Mouse (Mus musculus): ENCODE data around the gene Mfsd12. TPM values are rescaled to one million over a fixed set of nuclear protein-coding genes. Genes with fewer than 3 reads are reported as not detected.
A peak's percentile ranks its signal among the peaks of the same experiment; 100 is the strongest.

Gene Mfsd12
- polyA plus RNA-seq, 1 experiment from 2014 or later = 15.0 TPM

DNA sequence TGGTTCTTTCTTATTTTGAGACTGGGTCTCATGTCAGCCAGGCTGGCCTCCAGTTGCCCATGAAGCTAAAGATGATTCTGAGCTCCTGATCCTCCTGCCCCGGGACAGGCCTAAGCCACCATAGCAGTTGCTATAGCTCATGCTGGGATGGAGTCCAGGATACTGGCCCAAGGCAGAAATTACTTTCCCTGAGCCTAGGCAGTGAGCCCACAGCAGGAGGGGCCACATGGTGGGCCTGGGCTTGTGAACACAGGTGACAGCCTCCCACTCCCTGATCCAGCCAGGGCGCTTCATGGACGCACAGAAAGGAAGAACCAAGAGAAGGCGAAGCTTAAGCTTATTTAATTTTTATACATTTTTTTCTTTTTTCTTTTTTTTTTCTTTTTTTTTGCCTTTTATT, 38.6 kb downstream of the Mfsd12 start:
- Histone ChIP-seq H3K27me3 (peaks cover 3% of the 10 kb centered on the region; the same call in 1 of the 2 replicates), H3K4me1 (replicated peaks) (peaks cover 23% of the 10 kb centered on the region), H3K9me3 (replicated peaks) (no peaks in the 10 kb centered on the region), H3K9ac (no peak overlapping the region), H3K36me3 (replicated peaks) (peaks cover 17% of the 10 kb centered on the region), H3K4me2 (no peak overlapping the region), H3K27ac (replicated peaks) (no peak overlapping the region), H3K4me3 (replicated peaks) (no peak overlapping the region)
- ATAC-seq (ENCODE audit: insufficient read depth) = no peak
- 67% methylated on average over 4 of the region's 4 CpGs for WGBS (ENCODE audit: insufficient replicate concordance)

DNA sequence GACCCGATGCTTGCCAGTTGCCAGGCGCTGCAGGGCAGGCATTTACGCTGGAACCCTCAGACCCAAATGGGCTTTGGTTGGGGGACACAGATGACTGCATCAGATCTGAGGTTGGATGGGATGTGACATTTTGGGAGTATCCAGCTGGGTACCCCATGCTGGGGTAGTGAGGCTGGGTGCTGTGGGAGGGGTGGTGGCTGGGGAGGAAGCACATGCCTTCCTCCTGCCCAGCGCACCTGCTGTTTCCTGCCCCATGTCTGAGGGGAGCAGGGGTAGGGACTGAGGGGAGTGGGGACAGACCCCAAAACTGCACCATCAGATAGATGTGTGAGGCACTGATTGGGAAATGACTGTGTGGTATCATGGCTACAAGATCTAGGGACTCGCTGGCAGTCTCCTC, 39.5 kb downstream of the Mfsd12 start:
- Histone ChIP-seq H3K27ac (replicated peaks) (no peak overlapping the region), H3K36me3 (replicated peaks) (peaks cover 17% of the 10 kb centered on the region), H3K4me3 (replicated peaks) (no peak overlapping the region), H3K4me1 (replicated peaks) (peaks cover 32% of the 10 kb centered on the region), H3K9ac (no peak overlapping the region), H3K27me3 (peaks cover 3% of the 10 kb centered on the region; the same call in 1 of the 2 replicates), H3K9me3 (replicated peaks) (no peaks in the 10 kb centered on the region), H3K4me2 (no peak overlapping the region)
- no peak for ATAC-seq (ENCODE audit: insufficient read depth)
- 81% methylated on average over 5 of the region's 5 CpGs for WGBS (ENCODE audit: insufficient replicate concordance)

DNA sequence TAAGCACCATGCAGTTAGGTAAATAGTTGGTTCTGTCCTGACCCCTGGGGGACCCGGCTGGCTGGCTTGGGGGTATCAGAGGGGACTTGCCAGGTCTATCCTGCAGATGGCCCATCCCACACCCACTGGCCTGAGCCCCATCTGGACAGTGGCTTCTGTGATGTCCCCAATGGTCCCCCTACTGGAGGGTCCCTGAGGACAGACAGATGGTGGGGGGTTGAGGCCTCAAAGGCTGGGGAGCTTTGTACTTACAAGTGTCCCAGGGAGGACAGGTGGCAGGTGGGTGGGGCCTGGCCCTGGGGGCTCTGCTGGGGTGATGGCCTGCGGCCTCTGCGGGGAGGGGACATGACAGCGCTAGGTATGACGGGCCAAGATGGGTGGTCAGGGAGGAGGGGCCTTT, 42.0 kb downstream of the Mfsd12 start:
- WGBS (ENCODE audit: insufficient replicate concordance) = 76% methylated on average over 5 of the region's 5 CpGs

DNA sequence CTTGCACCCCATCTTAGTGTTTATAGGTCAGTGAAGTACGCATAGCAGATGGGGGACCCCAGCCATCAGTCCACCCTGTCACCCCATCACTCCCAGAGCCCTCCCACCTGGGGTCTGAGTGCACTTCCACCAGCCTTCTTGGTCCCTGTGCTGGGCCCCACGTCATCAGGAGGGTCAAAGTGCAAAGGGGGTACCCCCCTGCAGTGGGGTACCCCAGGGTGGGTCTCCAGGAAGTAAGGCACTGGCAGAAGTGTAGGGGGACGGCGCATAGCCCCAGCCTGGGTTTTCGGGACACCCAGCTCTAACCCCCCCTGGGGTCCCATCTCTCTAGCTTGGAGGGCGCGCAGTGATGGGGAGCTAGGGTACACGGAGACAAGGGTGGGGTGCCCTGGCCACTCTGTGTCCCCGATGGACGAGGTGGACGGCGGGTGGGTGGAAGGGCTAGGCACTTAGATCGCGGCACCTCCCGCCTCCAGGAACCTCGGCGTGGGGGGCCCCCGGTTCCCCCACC, 42.6 kb downstream of the Mfsd12 start:
- Histone ChIP-seq H3K36me3 (replicated peaks) (peaks cover 17% of the 10 kb centered on the region), H3K9ac (no peak overlapping the region), H3K4me3 (replicated peaks) (no peak overlapping the region), H3K9me3 (replicated peaks) (no peaks in the 10 kb centered on the region), H3K4me2 (no peak overlapping the region), H3K4me1 (replicated peaks) (peaks cover 37% of the 10 kb centered on the region), H3K27ac (replicated peaks) (no peak overlapping the region), H3K27me3 (peaks cover 26% of the 10 kb centered on the region)
- ATAC-seq (ENCODE audit: insufficient read depth) = no peak
- 78% methylated on average over 18 of the region's 18 CpGs for WGBS (ENCODE audit: insufficient replicate concordance)

More for the DNA sequence above, 42.0 kb downstream of the Mfsd12 start:
- Histone ChIP-seq H3K9me3 (replicated peaks) (no peaks in the 10 kb centered on the region), H3K4me2 (no peak overlapping the region), H3K27me3 (peaks cover 21% of the 10 kb centered on the region), H3K27ac (replicated peaks) (no peak overlapping the region), H3K4me3 (replicated peaks) (no peak overlapping the region), H3K9ac (no peak overlapping the region), H3K36me3 (replicated peaks) (peaks cover 17% of the 10 kb centered on the region), H3K4me1 (replicated peaks) (peaks cover 32% of the 10 kb centered on the region)
- ATAC-seq (ENCODE audit: insufficient read depth) = no peak

DNA sequence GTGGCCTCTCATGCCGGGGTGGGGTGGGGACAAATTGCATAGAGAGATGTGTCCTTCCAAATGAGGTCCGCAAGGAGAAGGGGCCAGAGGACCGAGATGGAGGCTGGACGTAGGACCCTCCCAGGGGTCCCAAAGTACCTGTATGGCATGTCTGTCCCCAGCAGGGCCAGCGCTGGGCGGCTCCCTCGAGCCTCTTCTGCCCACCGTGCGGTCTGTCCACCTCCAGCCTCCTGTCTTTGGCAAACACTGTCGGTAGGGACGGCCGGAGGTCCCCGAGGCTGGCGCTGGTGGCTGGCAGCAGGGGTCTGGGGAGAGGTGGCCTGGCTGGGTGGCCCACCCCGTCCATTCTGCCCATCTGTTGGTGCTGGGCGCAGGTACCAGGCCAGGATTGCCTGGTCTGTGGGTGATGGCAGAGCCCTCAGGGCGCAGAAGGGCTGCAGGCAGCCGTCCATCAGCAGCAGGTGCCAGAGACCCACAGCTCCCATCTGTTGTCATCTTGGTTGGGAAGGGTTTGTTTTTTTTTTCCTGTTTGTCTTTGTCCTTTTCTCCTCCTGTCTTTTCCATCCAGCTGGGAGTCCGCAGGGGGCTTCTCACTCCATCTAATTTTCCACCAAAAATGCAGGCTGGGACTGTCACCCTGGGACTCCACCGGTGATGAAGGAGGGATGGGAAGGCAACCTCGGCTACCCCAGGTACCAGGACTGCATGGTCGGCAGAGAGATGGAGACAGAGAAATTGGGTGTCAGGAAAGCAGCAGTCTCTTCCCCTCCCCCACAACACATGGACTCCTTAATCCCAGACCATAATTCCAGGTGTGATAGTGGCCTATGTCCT, 43.3 kb downstream of the Mfsd12 start:
- 79% methylated on average over 22 of the region's 22 CpGs for WGBS (ENCODE audit: insufficient replicate concordance)
- Histone ChIP-seq H3K27me3 (peaks cover 32% of the 10 kb centered on the region), H3K9ac (no peak overlapping the region), H3K4me1 (replicated peaks) (peaks cover 43% of the 10 kb centered on the region), H3K4me2 (no peak overlapping the region), H3K4me3 (replicated peaks) (no peak overlapping the region), H3K36me3 (replicated peaks) (peaks cover 17% of the 10 kb centered on the region), H3K27ac (replicated peaks) (no peak overlapping the region), H3K9me3 (replicated peaks) (no peaks in the 10 kb centered on the region)
- ATAC-seq (ENCODE audit: insufficient read depth) = no peak

DNA sequence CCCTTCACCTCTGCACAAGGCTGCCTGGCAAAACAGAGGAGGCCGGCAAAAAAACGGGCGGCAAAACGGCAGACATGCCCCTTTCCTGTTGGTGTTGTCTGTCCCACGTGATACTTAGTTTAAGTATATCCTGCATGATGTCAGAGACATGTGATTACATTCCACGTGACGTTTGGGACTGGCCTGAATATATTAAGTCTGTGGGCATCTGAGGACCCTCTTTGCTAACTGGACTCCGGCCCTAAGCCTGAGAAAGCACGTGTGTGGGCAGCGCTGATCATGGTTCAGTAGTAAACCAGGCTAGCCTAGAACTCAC, 43.9 kb downstream of the Mfsd12 start:
- peak overlapping the region; percentile 48; the same call in 1 of the 2 replicates for H3K4me2 ChIP-seq
- H3K36me3 ChIP-seq (replicated peaks) = peaks cover 17% of the 10 kb centered on the region
- no peaks in the 10 kb centered on the region for H3K9me3 ChIP-seq (replicated peaks)
- H3K27ac ChIP-seq (replicated peaks) = peak overlapping the region; percentile 59
- H3K27me3 ChIP-seq = peaks cover 38% of the 10 kb centered on the region
- H3K4me1 ChIP-seq (replicated peaks) = peaks cover 47% of the 10 kb centered on the region
- no peak overlapping the region for H3K9ac ChIP-seq
- WGBS (ENCODE audit: insufficient replicate concordance) = 49% methylated on average over 10 of the region's 10 CpGs
- no peak for ATAC-seq (ENCODE audit: insufficient read depth)
- H3K4me3 ChIP-seq (replicated peaks) = no peak overlapping the region

DNA sequence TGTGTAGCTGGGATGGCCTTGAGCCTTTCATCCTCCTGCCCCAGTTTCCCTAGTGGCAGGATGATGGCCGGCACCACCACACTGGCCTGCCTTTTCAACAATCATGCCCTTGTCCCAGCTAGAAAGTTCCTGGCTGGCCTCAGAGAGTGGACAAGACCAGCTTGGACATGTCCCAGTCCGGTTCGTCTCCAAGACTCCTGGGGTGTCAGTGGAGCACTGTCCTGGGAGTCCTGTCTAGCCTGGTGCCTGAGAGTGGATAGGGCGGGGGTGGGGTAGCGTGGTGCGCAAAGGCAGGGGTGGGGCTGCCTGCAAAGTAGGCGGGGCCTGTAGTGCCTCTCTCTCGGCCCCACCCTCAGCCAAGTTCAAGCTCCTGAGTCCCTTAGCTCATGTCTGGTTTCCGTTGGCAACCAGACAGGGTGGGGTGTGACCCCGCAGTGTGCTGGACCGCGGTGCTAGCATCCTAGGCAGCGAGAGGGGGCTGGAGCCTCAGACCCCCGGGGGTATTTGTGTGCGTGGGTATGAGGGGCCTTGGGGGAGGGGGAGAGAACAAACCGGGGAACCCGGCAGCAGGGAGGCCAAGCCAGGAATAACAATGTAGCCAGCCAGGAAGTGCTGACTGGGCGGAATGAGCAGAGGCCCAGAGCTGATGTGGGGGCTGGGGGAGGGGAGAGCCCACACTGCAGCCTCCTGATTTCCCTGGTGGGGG, 44.4 kb downstream of the Mfsd12 start:
- Histone ChIP-seq H3K4me3 (replicated peaks) (no peak overlapping the region), H3K36me3 (replicated peaks) (peaks cover 17% of the 10 kb centered on the region), H3K4me2 (peak overlapping the region; percentile 48), H3K4me1 (replicated peaks) (peaks cover 51% of the 10 kb centered on the region), H3K27ac (replicated peaks) (peak overlapping the region; percentile 61), H3K27me3 (peaks cover 43% of the 10 kb centered on the region), H3K9me3 (replicated peaks) (no peaks in the 10 kb centered on the region), H3K9ac (no peak overlapping the region)
- ATAC-seq (ENCODE audit: insufficient read depth) = peak; percentile 76
- whole genome bisulfite sequencing (ENCODE audit: insufficient replicate concordance) = 16% methylated on average over 18 of the region's 18 CpGs

DNA sequence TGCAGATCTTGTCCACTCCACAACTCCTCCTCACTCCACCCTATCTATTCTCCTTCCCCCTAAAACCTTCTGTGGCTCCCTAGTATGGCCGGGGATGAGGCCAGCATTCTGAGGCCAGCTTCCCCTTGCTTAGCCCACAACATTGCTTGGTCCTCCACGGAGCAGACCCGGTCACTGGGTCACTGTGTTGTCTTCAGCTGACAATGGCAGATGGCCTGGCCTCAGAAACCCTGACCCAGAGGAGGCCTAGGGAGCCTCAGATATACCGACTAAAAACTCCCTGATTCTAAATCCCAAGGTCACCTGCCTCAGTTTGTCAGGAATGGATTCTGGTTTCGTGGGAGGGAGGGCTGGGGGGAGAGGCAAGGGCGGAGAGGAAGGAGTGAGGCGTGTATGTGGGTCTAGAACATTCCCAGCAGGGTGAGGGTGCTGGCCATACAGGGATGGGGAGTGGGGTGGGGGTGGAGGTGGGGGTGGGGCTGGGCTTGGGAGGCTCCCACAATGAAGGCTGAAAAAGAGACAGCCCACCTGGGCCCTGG, 45.0 kb downstream of the Mfsd12 start:
- Histone ChIP-seq H3K27me3 (peaks cover 49% of the 10 kb centered on the region), H3K4me3 (replicated peaks) (no peak overlapping the region), H3K4me1 (replicated peaks) (peaks cover 57% of the 10 kb centered on the region), H3K36me3 (replicated peaks) (peaks cover 17% of the 10 kb centered on the region), H3K9me3 (replicated peaks) (no peaks in the 10 kb centered on the region), H3K4me2 (peak overlapping the region; percentile 48; the same call in 1 of the 2 replicates), H3K27ac (replicated peaks) (peak overlapping the region; percentile 61), H3K9ac (no peak overlapping the region)
- ATAC-seq (ENCODE audit: insufficient read depth) = no peak
- 42% methylated on average over 7 of the region's 7 CpGs for WGBS (ENCODE audit: insufficient replicate concordance)

DNA sequence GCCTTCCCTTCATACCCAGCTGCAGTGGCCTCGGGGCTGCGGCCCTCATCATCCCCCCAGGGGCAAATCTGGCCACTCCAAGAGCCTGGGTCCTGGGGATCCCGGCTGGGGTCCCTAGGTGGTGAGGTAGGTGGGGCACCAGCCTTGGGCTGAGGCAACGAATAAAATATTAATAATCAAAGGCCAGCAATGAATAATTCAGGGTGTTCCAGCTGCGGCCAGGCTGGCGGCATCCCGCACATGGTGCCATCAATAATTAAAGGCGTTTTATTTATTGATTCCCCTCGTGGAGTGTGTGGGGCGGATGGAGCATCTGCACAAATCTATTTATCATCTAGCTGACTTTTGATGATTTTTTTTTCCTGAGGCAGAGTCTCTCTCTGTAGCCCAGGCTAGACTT, 46.2 kb downstream of the Mfsd12 start:
- Histone ChIP-seq H3K4me3 (replicated peaks) (no peak overlapping the region), H3K27me3 (peaks cover 61% of the 10 kb centered on the region), H3K27ac (replicated peaks) (no peak overlapping the region), H3K4me1 (replicated peaks) (peaks cover 69% of the 10 kb centered on the region), H3K4me2 (no peak overlapping the region), H3K9ac (no peak overlapping the region), H3K36me3 (replicated peaks) (peaks cover 17% of the 10 kb centered on the region), H3K9me3 (replicated peaks) (no peaks in the 10 kb centered on the region)
- 79% methylated on average over 10 of the region's 10 CpGs for WGBS (ENCODE audit: insufficient replicate concordance)
- ATAC-seq (ENCODE audit: insufficient read depth) = no peak

DNA sequence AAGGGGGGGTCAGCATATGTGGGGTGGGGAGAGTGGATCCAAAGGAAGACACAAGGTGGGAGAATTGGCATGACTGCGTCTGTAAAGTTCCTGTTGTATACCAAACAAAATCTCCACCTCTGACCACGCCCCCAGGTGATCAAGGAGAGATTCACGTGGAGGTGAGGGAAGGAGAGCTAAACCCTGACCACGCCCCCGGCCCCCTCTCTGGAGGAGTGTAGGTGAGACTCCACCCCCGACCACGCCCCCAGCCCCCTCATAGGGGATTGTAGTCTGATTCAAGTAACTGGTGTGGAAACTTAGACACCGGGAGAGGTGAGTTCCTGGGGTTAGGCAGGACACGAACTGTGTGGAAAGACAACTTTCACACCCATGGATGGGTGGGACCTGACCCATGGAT, 46.8 kb downstream of the Mfsd12 start:
- H3K4me3 ChIP-seq (replicated peaks) = no peak overlapping the region
- no peaks in the 10 kb centered on the region for H3K9me3 ChIP-seq (replicated peaks)
- no peak for ATAC-seq (ENCODE audit: insufficient read depth)
- H3K27ac ChIP-seq (replicated peaks) = no peak overlapping the region
- no peak overlapping the region for H3K9ac ChIP-seq
- WGBS (ENCODE audit: insufficient replicate concordance) = 33% methylated on average over 9 of the region's 9 CpGs
- no peak overlapping the region; the same call in 1 of the 2 replicates for H3K4me2 ChIP-seq
- H3K4me1 ChIP-seq (replicated peaks) = peaks cover 75% of the 10 kb centered on the region
- H3K27me3 ChIP-seq = peaks cover 67% of the 10 kb centered on the region
- H3K36me3 ChIP-seq (replicated peaks) = peaks cover 17% of the 10 kb centered on the region

DNA sequence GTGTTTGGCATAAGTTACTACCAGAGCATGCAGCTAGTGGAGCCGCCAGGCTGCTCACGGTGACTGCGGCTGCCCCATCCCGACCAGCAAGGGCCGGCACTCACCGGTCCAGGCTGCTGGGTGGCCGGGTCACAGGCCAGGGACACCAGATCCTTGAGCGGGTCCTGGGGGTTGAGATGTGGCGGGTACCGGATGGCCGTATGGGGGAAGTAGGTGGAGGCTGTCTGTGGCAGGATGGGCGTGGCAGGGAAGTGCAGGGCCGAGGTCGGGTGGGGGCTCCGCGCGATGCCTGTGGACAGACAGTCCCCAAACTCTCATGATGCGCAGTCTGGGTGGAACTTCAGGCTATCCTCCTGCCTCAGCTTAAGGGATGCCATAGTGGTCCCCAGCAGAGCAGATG, 47.4 kb downstream of the Mfsd12 start:
- Histone ChIP-seq H3K27ac (replicated peaks) (0 out of 2 replicates have a peak overlapping the region, but pooled peaks have one; percentile 9), H3K4me2 (peak overlapping the region; percentile 25), H3K27me3 (peaks cover 71% of the 10 kb centered on the region), H3K9ac (no peak overlapping the region), H3K9me3 (replicated peaks) (no peaks in the 10 kb centered on the region), H3K4me3 (replicated peaks) (no peak overlapping the region), H3K4me1 (replicated peaks) (peaks cover 81% of the 10 kb centered on the region), H3K36me3 (replicated peaks) (peaks cover 11% of the 10 kb centered on the region)
- WGBS (ENCODE audit: insufficient replicate concordance) = 19% methylated on average over 18 of the region's 18 CpGs
- ATAC-seq (ENCODE audit: insufficient read depth) = no peak

Measured in liver, embryonic 15.5 days (tissue).